Mouse (Mus musculus) bone marrow, adult 2 months (tissue): ENCODE data around the gene Sorbs2.

Experiments used
- CTCF ChIP-seq: fragments of 200-500 bp; IDR thresholded peaks from 2 replicates; pipeline ENCODE4 v1.5.1; 2011; ENCODE audit warnings: low read length, control low read depth; ENCODE audit not compliant: control insufficient read depth, insufficient read depth
- POLR2A ChIP-seq: fragments of 200-500 bp; IDR thresholded peaks from 2 replicates; pipeline ENCODE4 v1.6.1; 2011; ENCODE audit warnings: low read depth, mild to moderate bottlenecking, control low read depth, low read length, borderline replicate concordance; ENCODE audit not compliant: control insufficient read depth

DNA sequence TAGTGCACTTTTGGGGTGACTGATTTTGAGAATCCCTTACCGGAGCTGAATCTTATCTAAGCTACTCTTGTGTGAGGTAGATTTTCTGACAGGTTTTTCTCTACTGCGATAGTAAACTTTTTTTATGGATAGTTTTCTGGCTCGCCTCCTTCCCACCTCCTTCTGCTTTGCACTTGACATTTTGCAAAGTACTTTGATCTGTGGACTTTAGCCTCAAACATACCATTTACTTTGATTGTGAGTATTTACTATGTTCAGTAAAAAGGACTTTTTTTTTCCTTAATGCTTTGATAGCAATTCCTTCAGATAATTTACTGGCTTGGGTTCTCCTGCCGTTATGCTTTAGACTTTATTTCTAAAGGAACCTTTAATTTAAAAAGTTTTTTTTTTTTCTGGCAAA is 151.9 kb downstream of the Sorbs2 start:
- TF ChIP-seq POLR2A: no peak
- no peak for TF ChIP-seq CTCF
